Mouse (Mus musculus): ENCODE results near the gene Fignl2.
"Not testable (repeated sequence)": the region's sequence is repeated elsewhere in the genome, so short reads cannot be mapped to it uniquely, and the experiment has no call there.

Fignl2 gene

GRCm38 (mm10) chr15:101077813-101078730, at the start of gene Fignl2:
Fignl2 (minus strand) TSS chr15:101078567.
- DNase-seq = peak; percentile 53 to 70

- DNase-seq = peak; percentile 66 to 82
Measured at GRCm38 (mm10) chr15:101126876-101127544, 48.6 kb upstream of the Fignl2 start.

- no peak for DNase-seq
Measured at GRCm38 (mm10) chr15:101125561-101125960, 47.2 kb upstream of the Fignl2 start.

GRCm38 (mm10) chr15:101123202-101123601, 44.8 kb upstream of the Fignl2 start:
- peak; percentile 59 to 76 for DNase-seq

GRCm38 (mm10) chr15:101122290-101122589, 43.9 kb upstream of the Fignl2 start:
- peak; percentile 55 to 59 for DNase-seq

GRCm38 (mm10) chr15:101121411-101122289, 43.3 kb upstream of the Fignl2 start:
- DNase-seq = peak in 1 of 2 experiments; percentile 7

DNA sequence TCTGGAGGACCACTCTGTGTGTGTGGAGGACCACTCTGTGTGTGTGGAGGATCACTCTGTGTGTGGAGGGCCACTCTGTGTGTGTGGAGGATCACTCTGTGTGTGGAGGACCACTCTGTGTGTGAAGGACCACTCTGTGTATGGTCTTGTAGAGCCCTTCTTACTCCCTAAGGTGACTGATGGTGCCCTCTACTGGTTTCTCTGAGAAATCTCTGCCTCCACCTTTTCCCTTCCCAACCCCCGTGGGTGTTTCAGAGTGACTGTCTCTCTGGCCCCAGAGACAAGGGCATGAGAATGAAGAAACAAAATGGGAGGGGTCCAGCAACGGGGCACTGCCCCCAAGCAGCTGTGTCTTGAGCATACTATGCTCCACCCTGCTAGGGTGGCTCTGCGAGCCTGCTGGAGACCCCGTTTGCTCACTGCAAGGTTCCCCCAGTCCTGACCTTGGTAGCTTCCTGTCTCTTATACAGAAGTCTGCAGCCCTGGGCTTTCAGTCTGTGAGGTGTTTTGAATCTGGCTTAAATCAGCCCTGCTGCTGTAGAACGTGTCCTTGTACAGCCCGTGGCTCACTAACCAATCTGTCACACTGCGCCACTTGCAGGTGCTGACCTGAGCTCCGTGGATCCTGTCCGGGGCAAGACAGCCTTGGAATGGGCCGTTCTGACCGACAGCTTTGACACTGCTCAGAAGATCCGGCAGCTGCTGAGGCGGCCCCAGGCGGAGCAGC, 40.2 kb upstream of the Fignl2 start:
- DNase-seq = peak; percentile 22 to 45

DNA sequence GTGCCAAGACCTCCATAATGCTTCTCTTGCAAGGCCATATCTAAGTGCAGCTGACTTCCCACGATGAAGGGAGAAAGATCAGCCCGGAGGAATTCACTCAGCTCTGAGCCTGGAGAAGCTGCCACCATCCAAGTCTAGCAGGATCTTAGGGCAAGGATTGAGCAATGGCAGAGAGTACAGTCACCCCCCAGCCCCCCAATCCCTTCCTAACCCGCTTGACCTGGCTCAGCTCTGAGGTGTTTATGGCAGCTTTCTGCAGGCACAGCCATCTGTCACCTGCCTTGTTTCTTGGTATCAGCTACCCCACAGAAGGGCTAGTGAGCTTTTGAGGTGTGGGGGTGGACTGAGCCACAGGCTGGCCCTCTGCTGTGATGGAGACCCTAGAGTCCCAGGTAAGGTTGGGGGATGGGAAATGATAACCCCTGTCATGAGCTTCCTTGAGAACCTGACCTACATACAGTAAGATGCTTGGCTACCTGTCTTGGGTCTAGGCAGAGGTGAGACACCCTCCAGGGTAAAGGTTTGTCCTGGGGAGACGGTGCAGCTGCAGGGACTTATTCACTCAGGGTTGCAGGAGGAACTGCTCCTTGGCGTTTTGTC, 37.2 kb upstream of the Fignl2 start, which contains the start of gene Ankrd33:
TSS of gene Ankrd33 (plus strand) at position 245 of the 600 bp plus-strand sequence.
- no peak for DNase-seq

DNA sequence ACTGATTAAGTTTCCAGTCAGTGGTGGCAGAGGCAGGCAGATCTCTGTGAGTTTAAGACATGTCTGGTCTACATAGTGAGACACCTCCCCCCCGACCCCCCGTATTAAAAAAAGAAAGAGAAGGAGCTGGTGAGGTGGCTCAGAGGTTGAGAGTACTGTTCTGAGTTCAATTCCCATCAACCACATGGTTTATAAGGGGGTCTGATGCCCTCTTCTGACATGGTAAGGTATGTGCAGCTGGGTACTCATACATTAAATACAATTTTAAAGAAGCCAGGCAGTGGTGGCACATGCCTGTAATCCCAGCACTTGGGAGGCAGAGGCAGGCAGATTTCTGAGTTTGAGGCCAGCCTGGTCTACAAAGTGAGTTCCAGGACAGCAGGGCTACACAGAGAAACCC, 35.4 kb upstream of the Fignl2 start:
- DNase-seq = not testable (repeated sequence)

GRCm38 (mm10) chr15:101113176-101113575, 34.8 kb upstream of the Fignl2 start:
- DNase-seq = peak; percentile 75 to 87

- DNase-seq = no peak
Measured at GRCm38 (mm10) chr15:101107906-101108671, 29.7 kb upstream of the Fignl2 start.

DNA sequence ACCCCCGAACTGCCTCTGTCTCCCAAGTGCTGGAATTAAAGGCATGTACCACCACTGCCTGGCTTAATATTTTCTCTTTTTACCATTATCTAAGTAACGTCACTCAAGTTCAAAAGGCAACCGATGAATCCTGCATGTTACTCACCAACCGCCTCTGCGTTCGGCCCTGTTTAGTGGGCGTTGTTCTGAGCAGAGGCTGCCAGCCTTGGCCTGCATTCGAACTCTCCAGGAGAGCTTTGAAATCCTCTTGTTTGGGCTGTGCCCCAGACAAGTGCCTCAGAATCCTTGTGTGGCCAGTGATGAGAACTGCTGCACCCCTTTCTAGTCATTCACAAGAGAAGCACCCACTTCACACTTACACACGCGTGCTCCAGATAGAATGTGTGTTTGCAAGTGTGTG, 27.6 kb upstream of the Fignl2 start:
- no peak for DNase-seq

DNA sequence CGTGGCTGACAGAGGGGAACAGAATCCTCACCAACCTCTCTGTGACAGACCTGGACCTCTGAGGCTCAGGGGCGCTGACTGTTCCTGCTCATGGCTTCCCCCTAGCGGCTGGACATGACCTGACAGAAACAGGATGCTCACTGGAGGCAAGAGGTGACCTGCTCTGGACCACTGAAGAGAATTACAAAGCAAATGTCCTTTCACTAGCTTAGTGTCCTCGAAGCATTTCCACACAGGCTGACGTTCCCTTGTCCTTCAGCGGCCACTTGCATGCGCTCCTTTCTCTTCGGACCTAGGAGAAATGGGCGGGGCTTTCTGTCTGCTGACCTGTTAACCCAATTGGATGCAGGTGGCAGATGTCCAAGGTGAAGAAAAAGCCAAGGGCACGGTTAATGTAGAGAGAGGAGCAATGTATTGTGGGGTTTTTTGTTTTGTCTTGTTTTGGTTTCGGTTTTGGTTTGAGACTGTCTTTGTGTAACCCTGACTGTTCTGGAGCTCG, 27.2 kb upstream of the Fignl2 start:
- peak; percentile 82 to 88 for DNase-seq

GRCm38 (mm10) chr15:101103605-101104304, 25.4 kb upstream of the Fignl2 start:
- DNase-seq = no peak

- no peak for DNase-seq
Measured at GRCm38 (mm10) chr15:101100996-101101395, 22.6 kb upstream of the Fignl2 start.

- DNase-seq = peak; percentile 26 to 49
Measured at GRCm38 (mm10) chr15:101097985-101098651, 19.8 kb upstream of the Fignl2 start.

DNA sequence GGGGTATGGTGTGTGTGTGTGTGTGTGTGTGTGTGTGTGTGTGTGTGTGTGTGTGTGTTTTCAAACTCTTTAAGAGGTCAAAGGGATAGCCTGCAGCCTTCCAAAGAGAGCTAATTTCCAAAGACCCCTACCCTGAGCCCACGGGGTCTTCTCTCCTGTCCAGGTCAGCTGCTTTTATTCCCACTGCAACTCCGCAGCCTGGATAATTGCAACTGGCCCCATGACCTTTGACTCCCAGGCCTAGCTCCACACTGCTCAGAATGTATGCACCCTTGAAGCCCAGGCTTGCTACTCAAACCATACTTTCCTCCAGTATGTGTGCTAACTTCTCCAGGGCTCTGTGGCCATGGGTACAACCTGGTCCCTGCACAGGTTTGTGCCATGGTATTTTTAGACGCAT, 17.0 kb upstream of the Fignl2 start:
- DNase-seq = no peak

- no peak for DNase-seq
Measured at GRCm38 (mm10) chr15:101094979-101095378, 16.6 kb upstream of the Fignl2 start.

DNA sequence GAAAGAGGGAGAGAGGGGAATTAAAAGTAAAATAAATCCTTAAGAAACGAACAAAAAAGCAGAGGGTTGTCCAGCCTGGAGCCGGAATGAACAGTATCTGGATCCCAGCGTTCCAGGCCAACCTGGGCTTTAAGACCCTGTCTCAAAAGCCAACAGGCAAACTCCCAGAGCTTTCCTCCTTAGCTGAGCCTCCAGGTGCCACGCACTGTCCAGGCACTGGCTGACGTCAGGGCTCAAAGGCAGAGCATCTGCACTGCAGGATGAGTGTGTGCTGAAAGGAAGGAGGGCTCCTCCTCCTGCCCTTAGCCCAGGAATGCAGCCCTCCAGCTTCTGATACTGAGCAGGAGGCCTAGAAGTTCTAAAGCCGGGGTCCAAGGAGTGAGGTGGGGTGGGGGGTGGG, 15.6 kb upstream of the Fignl2 start:
- no peak for DNase-seq

Data from lung, postnatal 4 days (tissue).